Mouse (Mus musculus) forebrain, embryonic 16.5 days (tissue): ENCODE measurements around the gene Supt6. TPM values are rescaled to one million over a fixed set of nuclear protein-coding genes. Genes with fewer than 3 reads are reported as not detected.

Source experiments
- ATAC-seq: fragments of 200-750 bp; cut with Nextera tagmentation; 2 replicates; pipeline ENCODE4 v1.8.0; 2017; ENCODE audit warnings: mild to moderate bottlenecking, moderate library complexity
- H3K27ac ChIP-seq: fragments of 300-500 bp; sonication (generic); 2 replicates; pipeline ENCODE4 v1.5.1; 2014; ENCODE audit warnings: low read length, control low read depth
- H3K27me3 ChIP-seq: fragments of 300-500 bp; sonication (generic); replicated peaks from 2 replicates; pipeline ENCODE4 v1.6.1; 2014; ENCODE audit warnings: low read length; ENCODE audit not compliant: control insufficient read depth, insufficient read depth
- H3K36me3 ChIP-seq: fragments of 300-500 bp; sonication (generic); 2 replicates; pipeline ENCODE4 v1.6.1; 2014; ENCODE audit not compliant: control insufficient read depth, insufficient read depth
- H3K4me1 ChIP-seq: fragments of 300-500 bp; sonication (generic); replicated peaks from 2 replicates; pipeline ENCODE4 v1.6.1; 2014; ENCODE audit warnings: low read length; ENCODE audit not compliant: control insufficient read depth, insufficient read depth
- H3K4me2 ChIP-seq: fragments of 300-500 bp; sonication (generic); 2 replicates; pipeline ENCODE4 v1.6.1; 2014; ENCODE audit warnings: mild to moderate bottlenecking, low read length, control low read depth
- H3K4me3 ChIP-seq: fragments of 300-500 bp; sonication (generic); replicated peaks from 2 replicates; pipeline ENCODE4 v1.5.1; 2014; ENCODE audit warnings: mild to moderate bottlenecking, low read length, control low read depth
- H3K9ac ChIP-seq: fragments of 300-500 bp; sonication (generic); replicated peaks from 2 replicates; pipeline ENCODE4 v1.6.1; 2014; ENCODE audit warnings: low read depth, low read length, control low read depth
- H3K9me3 ChIP-seq: fragments of 300-500 bp; sonication (generic); 2 replicates; pipeline ENCODE4 v1.6.1; 2016; ENCODE audit warnings: low read length; ENCODE audit not compliant: control insufficient read depth
- WGBS: fragments of 180-500 bp; shearing (Covaris S2); extraction: QIAGEN DNeasy Blood & Tissue Kit; methylation state at CpG from one replicate; pipeline ENCODE4 v1.1.7; 2014; 5-methylcytosine and 5-hydroxymethylcytosine counted together
- polyA plus RNA-seq: library from polyadenylated mRNA; unstranded; fragments of >200 nt; fragmentation: Nextera tagmentation; extraction: Ambion mirVana; gene quantifications from 2 replicates; pipeline ENCODE4 v1.2.1, GENCODE M21; 2015

Supt6 gene
- polyA plus RNA-seq, 1 experiment from 2014 or later = 34.6 TPM

DNA sequence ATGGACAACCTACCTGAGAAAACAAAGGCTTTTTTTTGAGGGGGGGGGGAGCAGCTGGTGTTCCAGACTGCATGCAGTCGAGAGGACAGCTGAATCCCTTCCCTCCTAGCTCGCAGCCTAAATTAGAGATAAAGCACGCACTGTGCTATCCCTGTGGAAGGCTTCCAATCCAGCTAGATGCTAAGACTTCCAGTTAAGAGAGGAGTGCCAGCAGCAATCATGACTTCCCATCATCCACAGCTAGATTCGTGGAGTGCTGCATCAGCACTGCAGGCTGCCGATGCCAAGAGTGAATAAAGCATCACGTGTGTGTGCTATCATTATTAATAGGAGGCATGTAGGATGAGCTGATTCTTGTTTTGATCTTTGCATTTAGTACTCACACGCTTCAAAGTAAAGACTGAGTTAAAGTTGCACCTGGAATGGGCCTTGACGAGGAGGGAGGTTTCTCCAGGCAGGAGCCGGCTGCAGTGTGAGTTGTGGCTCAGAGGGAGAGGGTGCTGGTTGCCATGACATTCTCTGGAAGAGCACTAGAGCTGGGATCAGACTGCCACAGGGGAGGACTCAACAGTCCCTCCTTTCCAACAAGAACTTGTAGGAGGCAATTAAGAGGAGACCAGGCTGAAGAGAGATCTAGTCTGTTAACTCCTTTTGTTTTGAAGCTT is 5.5 kb downstream of the Supt6 start:
- WGBS = 81% methylated on average over 9 of the region's 9 CpGs
- Histone ChIP-seq H3K4me3 (no peak overlapping the region), H3K4me1 (peaks cover 11% of the 10 kb centered on the region; the same call in 1 of the 2 replicates), H3K27me3 (no peaks in the 10 kb centered on the region), H3K4me2 (no peak overlapping the region), H3K36me3 (peaks cover 3% of the 10 kb centered on the region), H3K9me3 (no peaks in the 10 kb centered on the region), H3K9ac (no peak overlapping the region), H3K27ac (no peak overlapping the region)
- ATAC-seq = no peak

DNA sequence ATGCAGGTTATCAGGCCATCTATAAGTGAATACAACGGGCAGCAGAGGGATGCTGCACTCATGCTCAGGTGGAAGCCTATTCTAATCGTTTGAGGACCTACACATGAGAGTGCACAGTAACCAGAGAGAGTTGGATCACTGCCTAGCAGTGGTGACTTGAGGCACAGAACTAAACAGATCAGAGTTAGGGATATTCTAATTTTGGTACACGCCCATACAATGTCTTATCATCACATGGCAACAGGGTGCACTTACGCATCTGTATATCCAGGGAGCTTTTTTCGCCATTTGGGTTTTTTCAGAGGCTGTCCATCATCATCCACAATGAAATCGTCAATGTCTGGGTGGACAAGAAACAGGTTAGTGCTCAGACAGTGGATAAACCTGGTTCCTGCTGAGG is 14.3 kb downstream of the Supt6 start:
- no peaks in the 10 kb centered on the region for H3K4me1 ChIP-seq
- no peaks in the 10 kb centered on the region for H3K9me3 ChIP-seq
- WGBS = 95% methylated on average over 6 of the region's 6 CpGs
- H3K27me3 ChIP-seq = no peaks in the 10 kb centered on the region
- peaks cover 59% of the 10 kb centered on the region for H3K36me3 ChIP-seq
- no peak for ATAC-seq
- H3K9ac ChIP-seq = no peak overlapping the region
- no peak overlapping the region for H3K4me3 ChIP-seq
- no peak overlapping the region for H3K4me2 ChIP-seq
- no peak overlapping the region for H3K27ac ChIP-seq

DNA sequence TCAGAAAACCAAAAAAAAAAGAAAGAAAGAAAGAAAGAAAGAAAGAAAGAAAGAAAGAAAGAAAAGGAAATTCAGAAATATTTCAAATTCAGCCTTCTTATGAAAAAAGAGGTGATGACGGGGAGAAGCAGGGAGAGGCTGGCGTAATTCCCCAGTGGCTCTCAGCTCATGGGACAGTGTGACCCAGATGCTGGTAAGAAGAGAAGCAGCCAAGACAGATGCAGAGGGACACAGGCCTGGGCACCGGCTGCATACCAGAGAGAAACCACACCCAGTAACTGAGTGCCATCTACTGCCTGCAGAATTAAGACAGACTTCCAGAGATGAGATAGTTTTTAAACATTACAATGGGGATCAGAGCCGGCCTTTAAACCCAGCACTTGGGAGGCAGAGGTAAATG is 22.2 kb downstream of the Supt6 start:
- Histone ChIP-seq H3K27ac (no peak overlapping the region), H3K27me3 (no peaks in the 10 kb centered on the region), H3K4me3 (no peak overlapping the region), H3K4me1 (no peaks in the 10 kb centered on the region), H3K36me3 (peaks cover 67% of the 10 kb centered on the region), H3K4me2 (no peak overlapping the region), H3K9me3 (no peaks in the 10 kb centered on the region), H3K9ac (no peak overlapping the region)
- no peak for ATAC-seq
- 91% methylated on average over 4 of the region's 4 CpGs for WGBS

GRCm38 (mm10) chr11:78215709-78216317 is 30.0 kb downstream of the Supt6 start:
- 86% methylated on average over 11 of the region's 11 CpGs for WGBS
- no peaks in the 10 kb centered on the region for H3K27me3 ChIP-seq
- ATAC-seq = no peak

DNA sequence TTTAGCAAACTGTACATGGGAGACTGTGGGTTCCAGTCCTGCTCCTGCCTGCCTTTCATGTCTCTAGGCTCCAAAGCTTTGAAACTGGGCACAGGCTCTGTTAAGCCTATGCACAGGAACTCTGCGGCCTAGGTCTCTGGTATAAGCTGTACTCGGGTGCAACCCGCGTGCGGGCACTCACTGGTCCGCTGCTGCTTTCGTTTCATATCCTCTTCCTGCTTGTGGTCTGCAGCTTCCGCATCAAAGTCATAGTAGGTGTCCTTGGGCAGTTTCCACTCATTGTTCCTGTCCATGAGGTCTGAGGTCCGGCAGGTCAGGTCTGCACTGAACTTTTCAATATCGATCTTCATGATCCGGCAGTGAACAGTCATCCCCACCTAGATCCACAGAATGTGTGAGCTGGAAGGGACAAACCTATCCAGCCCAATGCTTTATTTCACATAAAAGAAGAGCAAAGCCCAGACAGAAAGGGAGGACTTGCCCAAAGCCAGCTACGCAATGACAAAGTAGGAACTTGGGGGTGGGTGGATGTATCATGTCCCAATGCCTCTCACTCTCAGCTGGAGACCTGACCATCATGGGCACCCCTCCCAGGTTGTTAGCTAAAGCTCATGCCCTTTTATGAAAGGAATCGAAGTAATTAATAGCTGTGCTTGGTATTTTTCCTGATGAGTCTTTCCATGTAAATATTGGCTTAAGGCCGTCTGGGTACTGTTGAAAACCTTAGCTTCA is 32.5 kb downstream of the Supt6 start:
- Histone ChIP-seq H3K9ac (no peak overlapping the region), H3K4me3 (no peak overlapping the region), H3K4me2 (no peak overlapping the region), H3K27me3 (no peaks in the 10 kb centered on the region), H3K9me3 (no peaks in the 10 kb centered on the region), H3K27ac (no peak overlapping the region), H3K36me3 (peaks cover 43% of the 10 kb centered on the region), H3K4me1 (no peaks in the 10 kb centered on the region)
- no peak for ATAC-seq
- WGBS = 93% methylated on average over 14 of the region's 14 CpGs

More at GRCm38 (mm10) chr11:78215709-78216317, 30.0 kb downstream of the Supt6 start:
- Histone ChIP-seq H3K9ac (no peak overlapping the region), H3K4me2 (no peak overlapping the region), H3K4me1 (no peaks in the 10 kb centered on the region), H3K27ac (no peak overlapping the region), H3K9me3 (no peaks in the 10 kb centered on the region), H3K4me3 (no peak overlapping the region), H3K36me3 (peaks cover 57% of the 10 kb centered on the region)

DNA sequence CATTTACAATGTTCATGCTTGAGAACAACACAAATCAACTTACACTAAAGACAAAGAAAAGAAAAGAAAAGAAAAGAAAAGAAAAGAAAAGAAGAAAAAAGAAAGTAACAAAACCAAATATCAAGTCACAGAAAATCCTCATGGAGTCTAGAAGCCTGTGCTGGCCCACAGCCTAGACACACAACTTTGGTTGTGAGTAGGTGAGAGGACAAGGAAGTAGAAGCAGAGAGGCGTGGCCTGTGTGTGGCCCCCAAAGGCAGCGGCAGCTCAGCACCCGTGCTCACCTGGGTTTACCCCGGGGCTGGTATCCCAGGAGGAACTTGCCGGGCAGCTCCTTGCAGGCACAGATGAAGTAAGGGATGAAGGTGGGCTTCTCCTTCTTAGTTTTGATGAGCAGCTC is 34.3 kb downstream of the Supt6 start:
- Histone ChIP-seq H3K4me3 (no peak overlapping the region), H3K27me3 (no peaks in the 10 kb centered on the region), H3K4me2 (no peak overlapping the region), H3K9ac (no peak overlapping the region), H3K4me1 (no peaks in the 10 kb centered on the region), H3K9me3 (no peaks in the 10 kb centered on the region), H3K36me3 (peaks cover 49% of the 10 kb centered on the region), H3K27ac (no peak overlapping the region)
- ATAC-seq = no peak
- WGBS = 95% methylated on average over 5 of the region's 5 CpGs

DNA sequence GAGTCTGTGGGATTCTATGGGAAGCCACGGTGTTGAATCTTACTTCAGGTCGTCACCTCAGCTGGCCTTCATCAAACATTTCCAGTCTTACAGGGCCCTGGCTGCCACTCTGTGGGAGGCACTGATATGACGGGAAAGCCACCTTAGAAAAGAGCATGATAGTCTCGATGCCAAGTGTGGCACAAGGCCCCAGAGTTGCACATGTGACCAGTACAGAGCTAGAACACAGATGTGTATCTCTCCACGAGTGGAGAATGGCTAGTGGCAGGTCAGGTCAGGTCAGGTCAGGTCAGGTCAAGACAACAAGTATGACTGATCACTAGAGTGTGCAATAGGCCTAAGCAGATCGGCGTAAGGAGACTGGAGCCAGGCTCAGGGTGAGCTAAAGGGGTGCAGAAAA is 35.2 kb downstream of the Supt6 start:
- H3K27ac ChIP-seq = no peak overlapping the region
- no peak overlapping the region for H3K4me3 ChIP-seq
- H3K4me2 ChIP-seq = no peak overlapping the region
- no peaks in the 10 kb centered on the region for H3K9me3 ChIP-seq
- no peak overlapping the region for H3K9ac ChIP-seq
- 86% methylated on average over 7 of the region's 7 CpGs for WGBS
- H3K27me3 ChIP-seq = no peaks in the 10 kb centered on the region
- H3K4me1 ChIP-seq = no peaks in the 10 kb centered on the region
- no peak for ATAC-seq
- H3K36me3 ChIP-seq = peaks cover 46% of the 10 kb centered on the region

GRCm38 (mm10) chr11:78209886-78210285 is 35.9 kb downstream of the Supt6 start:
- no peak for ATAC-seq
- Histone ChIP-seq H3K9ac (no peak overlapping the region), H3K4me2 (no peak overlapping the region), H3K4me3 (no peak overlapping the region), H3K4me1 (no peaks in the 10 kb centered on the region), H3K27ac (no peak overlapping the region), H3K27me3 (no peaks in the 10 kb centered on the region), H3K36me3 (peaks cover 45% of the 10 kb centered on the region), H3K9me3 (no peaks in the 10 kb centered on the region)
- WGBS = 96% methylated on average over 6 of the region's 6 CpGs

- ATAC-seq = no peak
- H3K36me3 ChIP-seq = peaks cover 31% of the 10 kb centered on the region
- no peaks in the 10 kb centered on the region for H3K27me3 ChIP-seq
- no peaks in the 10 kb centered on the region for H3K9me3 ChIP-seq
- H3K4me1 ChIP-seq = no peaks in the 10 kb centered on the region
- WGBS = 93% methylated on average over 7 of the region's 7 CpGs
- no peak overlapping the region for H3K4me2 ChIP-seq
- no peak overlapping the region for H3K27ac ChIP-seq
- H3K9ac ChIP-seq = no peak overlapping the region
- H3K4me3 ChIP-seq = no peak overlapping the region
These were observed 38.6 kb downstream of the Supt6 start for GRCm38 (mm10) chr11:78207190-78207589.
